Mouse (Mus musculus) E14TG2a.4 (cell line): ENCODE data around the gene Carmil1.

Experiments used
- H3K27me3 ChIP-seq: 2 replicates; pipeline ENCODE4 v1.6.1; 2014; ENCODE audit warnings: low read length, control low read depth; ENCODE audit not compliant: insufficient read depth
- H3K36me3 ChIP-seq: 2 replicates; pipeline ENCODE4 v1.6.1; 2014; ENCODE audit warnings: low read length, control low read depth; ENCODE audit not compliant: insufficient read depth
- H3K4me1 ChIP-seq: replicated peaks from 2 replicates; pipeline ENCODE4 v1.6.1; 2014; ENCODE audit warnings: low read depth, low read length, control low read depth
- H3K4me3 ChIP-seq: replicated peaks from 2 replicates; pipeline ENCODE4 v1.5.1; 2014; ENCODE audit warnings: mild to moderate bottlenecking, low read length
- H3K9me3 ChIP-seq: 2 replicates; pipeline ENCODE4 v1.6.1; 2014; ENCODE audit warnings: low read length, control low read depth
- CTCF ChIP-seq: conservative IDR thresholded peaks from 2 replicates; pipeline ENCODE4 v1.5.1; 2014; ENCODE audit warnings: low read length
- NANOG ChIP-seq: IDR thresholded peaks from 2 replicates; pipeline ENCODE4 v1.6.1; 2014; ENCODE audit warnings: borderline replicate concordance, low read length, mixed read lengths
- POU5F1 ChIP-seq: IDR thresholded peaks from 2 replicates; pipeline ENCODE4 v1.6.1; 2014; ENCODE audit warnings: low read length, borderline replicate concordance

Carmil1 gene

DNA sequence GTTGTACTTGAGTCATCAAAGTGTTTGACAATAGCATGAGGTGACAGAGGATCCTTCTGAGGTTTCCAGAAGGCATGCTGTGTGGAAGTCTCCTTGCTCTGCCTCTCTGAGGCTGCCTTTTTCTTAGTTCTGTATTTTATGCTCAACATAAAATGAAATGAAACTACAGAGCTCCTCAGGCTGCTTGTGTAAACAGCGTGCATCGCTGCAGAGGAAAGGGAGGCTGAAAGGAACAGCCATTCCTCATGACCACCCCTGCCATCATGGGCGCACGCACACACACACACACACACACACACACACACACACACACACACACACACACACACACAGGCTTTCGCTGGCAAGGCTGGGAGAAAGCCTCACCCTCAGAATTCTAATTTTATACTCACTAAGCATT is 230.3 kb downstream of the Carmil1 start:
- TF ChIP-seq CTCF (no peak), NANOG (no peak), POU5F1 (no peak)
- Histone ChIP-seq H3K27me3 (no peaks in the 10 kb centered on the region), H3K36me3 (no peaks in the 10 kb centered on the region), H3K9me3 (no peaks in the 10 kb centered on the region), H3K4me1 (no peaks in the 10 kb centered on the region), H3K4me3 (no peak overlapping the region)

DNA sequence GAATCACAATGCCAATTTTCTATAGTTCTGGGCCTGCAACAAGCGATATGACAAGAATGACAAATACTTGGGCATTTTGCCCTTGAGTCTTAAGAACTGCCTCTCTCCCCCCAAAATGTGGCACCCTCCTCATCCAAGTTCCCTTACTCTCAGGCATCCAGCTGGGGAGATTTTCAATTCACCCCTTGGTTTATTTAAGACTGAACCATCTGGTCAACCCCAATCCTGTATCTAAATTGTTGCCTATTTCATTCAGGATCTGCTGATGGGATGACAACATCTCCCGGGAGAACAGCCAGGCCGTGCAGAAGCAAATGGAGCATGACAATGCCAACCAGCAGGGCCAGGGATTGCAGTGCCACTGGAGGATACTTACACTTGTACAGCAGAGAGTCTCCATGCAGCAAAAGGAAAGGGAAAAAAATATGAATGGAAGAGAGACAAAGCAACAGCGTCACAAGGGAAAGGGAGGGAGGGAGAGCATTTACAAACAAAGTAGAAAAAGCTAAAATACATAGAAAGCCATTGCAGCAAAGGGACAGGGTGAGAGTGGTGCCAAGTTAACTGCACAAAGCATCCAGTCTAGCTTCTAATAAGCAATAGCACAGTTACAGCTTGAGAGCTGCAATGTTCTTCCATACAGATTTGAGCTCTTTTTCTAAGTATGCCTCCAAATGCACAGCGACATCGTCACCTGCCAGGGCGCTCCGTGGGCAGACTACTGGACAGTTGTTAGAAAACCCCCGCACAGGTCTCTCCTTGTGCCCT is 231.1 kb downstream of the Carmil1 start:
- no peak for TF ChIP-seq NANOG
- Histone ChIP-seq H3K9me3 (no peaks in the 10 kb centered on the region), H3K27me3 (no peaks in the 10 kb centered on the region), H3K36me3 (no peaks in the 10 kb centered on the region), H3K4me1 (no peaks in the 10 kb centered on the region), H3K4me3 (no peak overlapping the region)

DNA sequence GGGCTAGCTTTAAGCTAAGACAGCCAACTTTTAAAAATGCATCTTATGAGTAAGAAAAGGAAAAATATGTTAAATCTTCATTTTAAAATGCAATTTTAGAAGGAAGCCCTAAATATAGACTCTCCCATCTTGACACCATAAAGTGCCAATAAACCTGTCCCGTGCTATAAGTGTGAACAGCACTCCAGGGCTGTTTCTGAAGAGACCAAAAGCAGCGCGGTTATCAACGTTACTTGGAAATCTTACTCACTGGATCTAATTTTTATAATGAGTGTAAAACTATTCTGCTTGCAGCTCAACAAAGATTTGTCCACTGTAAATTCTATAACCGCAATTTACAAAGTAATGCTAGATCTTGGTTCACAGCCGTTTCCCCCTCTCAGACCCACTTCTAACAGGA is 232.0 kb downstream of the Carmil1 start:
- TF ChIP-seq NANOG = no peak
- TF ChIP-seq POU5F1 = no peak
- TF ChIP-seq CTCF = no peak
- Histone ChIP-seq H3K4me3 (no peak overlapping the region), H3K36me3 (peaks cover 6% of the 10 kb centered on the region; the same call in 1 of the 2 replicates), H3K9me3 (no peaks in the 10 kb centered on the region), H3K27me3 (no peaks in the 10 kb centered on the region), H3K4me1 (no peaks in the 10 kb centered on the region)

DNA sequence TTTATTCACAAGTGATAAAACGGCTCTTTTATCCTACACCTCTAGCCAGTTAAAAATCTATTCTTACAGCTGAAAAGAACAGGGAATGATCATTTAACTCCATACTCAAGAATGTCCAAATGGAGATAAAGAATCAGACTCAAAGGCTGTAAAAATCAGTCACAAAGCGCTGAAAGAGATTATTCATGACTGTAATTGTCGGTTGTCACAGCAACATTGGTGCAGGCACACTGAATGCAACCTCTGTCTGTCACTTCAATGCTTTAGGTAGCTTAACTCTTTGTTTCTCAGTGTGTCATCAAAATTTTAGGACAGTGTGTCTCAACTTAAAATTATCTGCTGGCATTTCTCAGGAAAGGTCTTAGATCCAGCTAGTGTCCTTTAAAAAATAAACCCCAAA is 235.3 kb downstream of the Carmil1 start:
- no peaks in the 10 kb centered on the region for H3K9me3 ChIP-seq
- no peak overlapping the region for H3K4me3 ChIP-seq
- TF ChIP-seq NANOG (no peak), POU5F1 (no peak), CTCF (no peak)
- peaks cover 26% of the 10 kb centered on the region for H3K36me3 ChIP-seq
- no peaks in the 10 kb centered on the region for H3K4me1 ChIP-seq
- no peaks in the 10 kb centered on the region for H3K27me3 ChIP-seq

DNA sequence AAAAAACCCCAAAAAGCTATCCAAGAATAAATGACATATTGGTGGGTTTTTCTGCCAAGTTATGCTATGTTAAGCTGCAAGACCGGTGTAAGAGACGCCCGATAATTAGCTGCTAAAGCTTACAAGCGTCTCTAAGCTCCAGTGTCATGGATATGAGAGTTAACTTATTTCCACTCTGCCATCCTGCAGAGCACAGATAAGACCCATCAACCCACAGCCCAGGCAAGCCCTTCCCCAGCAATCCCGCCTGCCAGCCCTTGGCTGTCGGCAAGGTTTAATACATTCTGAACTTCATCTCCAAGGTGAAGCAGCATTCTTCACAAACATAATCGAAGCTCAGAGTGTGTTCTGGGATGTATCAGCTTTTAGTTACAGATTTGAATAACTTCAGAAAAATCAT is 240.4 kb downstream of the Carmil1 start:
- Histone ChIP-seq H3K27me3 (no peaks in the 10 kb centered on the region), H3K36me3 (peaks cover 26% of the 10 kb centered on the region), H3K4me3 (no peak overlapping the region), H3K9me3 (no peaks in the 10 kb centered on the region), H3K4me1 (no peaks in the 10 kb centered on the region)
- no peak for TF ChIP-seq NANOG
- no peak for TF ChIP-seq POU5F1
- no peak for TF ChIP-seq CTCF

DNA sequence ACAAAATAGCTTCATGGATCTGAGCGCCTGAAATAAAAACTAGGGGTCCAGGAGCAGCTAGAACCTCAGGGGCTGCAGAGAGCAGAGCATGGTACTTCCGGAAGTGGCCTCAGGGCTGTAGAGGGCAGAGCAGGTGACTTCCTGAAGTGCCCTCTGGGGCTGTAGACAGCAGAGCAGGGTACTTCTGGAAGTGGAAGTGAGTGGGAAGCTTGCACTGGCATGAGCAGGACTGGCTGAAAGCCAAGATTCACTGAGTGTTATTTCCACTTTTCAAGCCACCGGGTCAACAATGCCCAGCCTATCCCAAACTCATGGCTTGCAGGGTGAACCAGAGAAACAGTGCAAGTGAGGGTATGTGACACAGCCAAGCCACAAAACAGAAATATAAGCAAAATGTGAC is 243.1 kb downstream of the Carmil1 start:
- no peaks in the 10 kb centered on the region for H3K4me1 ChIP-seq
- no peaks in the 10 kb centered on the region for H3K27me3 ChIP-seq
- peaks cover 9% of the 10 kb centered on the region for H3K36me3 ChIP-seq
- H3K4me3 ChIP-seq = no peak overlapping the region
- TF ChIP-seq CTCF = no peak
- no peak for TF ChIP-seq NANOG
- TF ChIP-seq POU5F1 = no peak
- no peaks in the 10 kb centered on the region for H3K9me3 ChIP-seq

DNA sequence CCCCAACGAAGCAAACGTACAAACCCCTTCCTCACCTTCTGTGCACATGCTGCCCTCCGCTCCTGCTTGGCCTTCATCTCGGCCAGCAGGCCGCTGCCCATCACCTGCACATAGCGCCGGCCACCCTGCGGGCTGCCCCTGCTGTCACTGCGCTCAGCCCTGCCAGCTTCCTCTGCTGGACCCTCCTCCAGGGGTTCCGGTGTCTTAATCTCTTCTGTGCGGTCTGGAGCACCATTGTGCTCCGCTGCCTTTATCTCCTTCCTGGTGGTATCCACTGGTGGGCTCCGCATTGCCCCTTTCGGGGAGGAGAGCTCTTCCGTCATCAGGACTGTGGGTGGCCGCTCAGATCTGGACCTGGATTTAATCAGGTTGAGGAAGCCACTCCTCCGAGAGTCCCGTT is 244.4 kb downstream of the Carmil1 start:
- Histone ChIP-seq H3K9me3 (no peaks in the 10 kb centered on the region), H3K4me3 (no peak overlapping the region), H3K4me1 (no peaks in the 10 kb centered on the region), H3K36me3 (peaks cover 2% of the 10 kb centered on the region), H3K27me3 (no peaks in the 10 kb centered on the region)
- no peak for TF ChIP-seq NANOG
- TF ChIP-seq POU5F1 = no peak
- no peak for TF ChIP-seq CTCF

DNA sequence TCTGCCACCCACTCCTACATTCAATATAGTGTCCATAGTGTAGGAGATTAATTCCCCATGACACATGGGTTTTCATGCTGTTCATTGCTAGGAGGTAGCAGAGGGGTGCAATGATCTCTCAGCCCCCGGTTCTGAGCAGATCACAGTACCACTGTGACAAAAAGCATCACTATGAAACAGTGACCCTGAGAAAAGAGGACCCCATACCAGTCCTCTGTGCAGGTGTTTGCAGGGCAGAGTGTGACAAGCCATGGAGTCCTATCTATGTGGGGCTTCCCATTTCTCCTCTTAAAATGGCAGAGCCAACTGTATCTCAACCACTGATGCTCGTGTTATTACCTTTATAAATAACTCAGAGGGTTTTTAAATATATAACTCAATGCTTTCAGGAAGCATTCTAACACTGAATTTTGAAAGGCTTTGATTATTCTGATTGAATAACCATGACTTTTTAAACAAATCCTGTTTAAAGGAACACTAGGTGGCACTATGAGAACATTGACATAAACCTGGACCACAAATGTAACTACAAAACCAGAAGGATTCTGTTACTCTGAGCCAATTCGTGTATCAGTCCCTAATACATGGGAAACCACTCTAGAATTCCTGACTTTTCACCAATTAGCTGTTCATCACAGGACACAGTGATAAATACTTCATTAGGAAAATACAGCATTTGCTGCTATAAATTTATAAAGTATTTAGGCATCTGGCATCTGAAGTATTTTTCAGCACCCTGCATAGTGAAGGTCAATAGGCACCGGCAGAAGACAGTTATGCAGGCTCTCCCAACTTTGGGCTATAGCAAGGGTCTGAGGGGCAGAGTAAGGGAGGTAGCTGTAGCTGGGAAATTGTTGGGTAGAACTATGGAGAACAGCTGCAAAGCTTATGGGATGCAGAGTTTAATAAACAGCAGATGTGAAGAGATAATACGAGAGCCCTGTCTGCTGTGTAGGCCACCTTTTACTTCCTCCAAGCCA is 253.1 kb downstream of the Carmil1 start:
- Histone ChIP-seq H3K9me3 (no peaks in the 10 kb centered on the region), H3K36me3 (no peaks in the 10 kb centered on the region), H3K27me3 (no peaks in the 10 kb centered on the region), H3K4me1 (peaks cover 4% of the 10 kb centered on the region; the same call in 1 of the 2 replicates), H3K4me3 (peak overlapping the region; percentile 61)
- 0 out of 2 replicates have a peak, but pooled peaks have one; percentile 9 for TF ChIP-seq CTCF
- no peak for TF ChIP-seq POU5F1
